Mouse (Mus musculus) myocyte (in vitro differentiated cells): ENCODE results near the gene Foxk1. TPM values are rescaled to one million over a fixed set of nuclear protein-coding genes. Genes with fewer than 3 reads are reported as not detected.

Experiments used
- H3K27me3 ChIP-seq: one replicate; pipeline ENCODE4 v1.6.1; 2011; ENCODE audit not compliant: control insufficient read depth, insufficient read depth, insufficient read length
- H3K36me3 ChIP-seq: one replicate; pipeline ENCODE4 v1.6.1; 2011; ENCODE audit not compliant: control insufficient read depth, insufficient read depth
- H3K4me2 ChIP-seq: one replicate; pipeline ENCODE4 v1.6.1; 2011; ENCODE audit warnings: low read depth, control low read depth
- H3K4me3 ChIP-seq: one replicate; pipeline ENCODE4 v1.5.1; 2011; ENCODE audit warnings: mild to moderate bottlenecking, control low read depth, moderate library complexity
- H3K79me2 ChIP-seq: one replicate; pipeline ENCODE4 v1.6.1; 2011; ENCODE audit not compliant: control insufficient read depth, insufficient read depth
- H3ac ChIP-seq: one replicate; pipeline ENCODE4 v1.6.1; 2011; ENCODE audit not compliant: control insufficient read depth, insufficient read length
- CEBPB ChIP-seq: IDR thresholded peaks from 2 replicates; pipeline ENCODE4 v1.6.1; 2011; ENCODE audit warnings: mild to moderate bottlenecking, moderate library complexity; ENCODE audit not compliant: poor library complexity, insufficient read depth, severe bottlenecking
- E2F4 ChIP-seq: IDR thresholded peaks from one replicate; pipeline ENCODE4 v1.6.1; 2011; ENCODE audit warnings: mild to moderate bottlenecking, control low read depth, moderate library complexity; ENCODE audit not compliant: insufficient read depth
- MAX ChIP-seq: IDR thresholded peaks from one replicate; pipeline ENCODE4 v1.6.1; 2011; ENCODE audit warnings: low read depth, mild to moderate bottlenecking, control low read depth
- MYOD1 ChIP-seq, 3 experiments: IDR thresholded peaks; one replicate each; pipeline ENCODE4 v1.6.1; 2011; ENCODE audit warnings: control low read depth in 2 of 3, low read depth in 2 of 3, mild to moderate bottlenecking in 2 of 3, moderate library complexity in 1 of 3; ENCODE audit not compliant: insufficient read length in 2 of 3, control insufficient read depth in 1 of 3
- MYOG ChIP-seq, 3 experiments: IDR thresholded peaks; one replicate each; pipeline ENCODE4 v1.6.1; 2011; ENCODE audit warnings: control low read depth in 2 of 3, low read depth in 2 of 3, mild to moderate bottlenecking in 2 of 3; ENCODE audit not compliant: insufficient read length in 2 of 3, control insufficient read depth in 1 of 3, insufficient read depth in 1 of 3
- POLR2A ChIP-seq: IDR thresholded peaks from one replicate; pipeline ENCODE4 v1.6.1; 2011; ENCODE audit warnings: low read depth, mild to moderate bottlenecking, control low read depth, moderate library complexity; ENCODE audit not compliant: insufficient read length
- POLR2AphosphoS2 ChIP-seq: IDR thresholded peaks from one replicate; pipeline ENCODE4 v1.6.1; 2011; ENCODE audit warnings: low read depth, control low read depth; ENCODE audit not compliant: insufficient read length
- REST ChIP-seq: IDR thresholded peaks from one replicate; pipeline ENCODE4 v1.6.1; 2011; ENCODE audit warnings: mild to moderate bottlenecking, control low read depth, moderate library complexity; ENCODE audit not compliant: insufficient read depth, insufficient read length
- SRF ChIP-seq: IDR thresholded peaks from one replicate; pipeline ENCODE4 v1.6.1; 2011; ENCODE audit warnings: low read depth; ENCODE audit not compliant: control insufficient read depth, insufficient read length
- TCF12 ChIP-seq: IDR thresholded peaks from one replicate; pipeline ENCODE4 v1.6.1; 2011; ENCODE audit warnings: mild to moderate bottlenecking, control low read depth; ENCODE audit not compliant: poor library complexity, insufficient read depth, severe bottlenecking
- TCF3 ChIP-seq: IDR thresholded peaks from one replicate; pipeline ENCODE4 v1.6.1; 2011; ENCODE audit warnings: low read depth, control low read depth; ENCODE audit not compliant: insufficient read length
- USF1 ChIP-seq: IDR thresholded peaks from one replicate; pipeline ENCODE4 v1.6.1; 2011; ENCODE audit warnings: low read depth, mild to moderate bottlenecking, control low read depth, moderate library complexity
- polyA plus RNA-seq: library from polyadenylated mRNA; unstranded; fragments of >200 nt; fragmentation: generic; extraction: Trizol; gene quantifications from one replicate; pipeline ENCODE4 v1.2.1, GENCODE M21; 2012; ENCODE audit warnings: missing spikeins

Foxk1 gene
- polyA plus RNA-seq = 10.4 TPM

DNA sequence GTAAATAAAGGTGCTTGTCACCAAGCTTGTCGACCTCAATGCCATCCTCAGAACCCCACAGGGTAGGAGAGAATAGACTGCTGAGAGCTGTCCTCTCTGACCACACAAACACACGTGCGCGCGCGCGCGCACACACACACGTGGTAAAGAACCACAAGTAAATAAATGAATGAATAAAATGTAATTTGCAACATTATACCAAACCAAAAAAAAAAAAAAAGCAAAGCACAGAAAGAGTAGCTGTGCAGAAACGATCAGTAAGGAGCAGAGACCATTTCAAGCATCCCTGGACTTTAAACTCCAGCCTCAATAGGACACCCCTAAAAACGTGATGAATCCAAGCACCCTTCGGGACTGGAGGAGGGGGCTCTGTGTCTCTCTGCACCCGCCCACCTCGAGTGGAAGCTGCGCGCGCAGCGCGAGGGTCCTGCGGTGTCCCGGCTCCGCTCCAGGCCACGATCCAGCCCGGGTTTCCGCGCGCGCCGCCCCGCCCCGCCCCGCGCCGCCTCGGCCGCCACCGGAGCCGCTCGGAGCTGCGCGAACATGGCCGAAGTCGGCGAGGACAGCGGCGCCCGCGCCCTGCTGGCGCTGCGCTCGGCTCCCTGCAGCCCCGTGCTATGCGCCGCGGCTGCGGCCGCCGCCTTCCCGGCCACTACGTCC is at the start of gene Foxk1:
Gene Foxk1 (plus strand): TSS at position 517 of the 660 bp plus-strand sequence.
- Histone ChIP-seq H3K36me3 (no peaks in the 10 kb centered on the region), H3K4me2 (peak within 1 kb of the TSS; percentile 100), H3K4me3 (peak within 1 kb of the TSS; percentile 77), H3K79me2 (peaks cover 34% of the 10 kb centered on the region), H3ac (peak within 1 kb of the TSS; percentile 91), H3K27me3 (no peaks in the 10 kb centered on the region)
- TF ChIP-seq POLR2A (peak; percentile 72), POLR2AphosphoS2 (peak; percentile 57), MYOD1 (IDR thresholded peaks at IDR 0.05; ENCODE audit: control insufficient read depth in 1 of 3, insufficient read length in 2 of 3, low read depth in 2 of 3) (peak in 1 of 3 experiments; percentile 19), MAX (no peak)

DNA sequence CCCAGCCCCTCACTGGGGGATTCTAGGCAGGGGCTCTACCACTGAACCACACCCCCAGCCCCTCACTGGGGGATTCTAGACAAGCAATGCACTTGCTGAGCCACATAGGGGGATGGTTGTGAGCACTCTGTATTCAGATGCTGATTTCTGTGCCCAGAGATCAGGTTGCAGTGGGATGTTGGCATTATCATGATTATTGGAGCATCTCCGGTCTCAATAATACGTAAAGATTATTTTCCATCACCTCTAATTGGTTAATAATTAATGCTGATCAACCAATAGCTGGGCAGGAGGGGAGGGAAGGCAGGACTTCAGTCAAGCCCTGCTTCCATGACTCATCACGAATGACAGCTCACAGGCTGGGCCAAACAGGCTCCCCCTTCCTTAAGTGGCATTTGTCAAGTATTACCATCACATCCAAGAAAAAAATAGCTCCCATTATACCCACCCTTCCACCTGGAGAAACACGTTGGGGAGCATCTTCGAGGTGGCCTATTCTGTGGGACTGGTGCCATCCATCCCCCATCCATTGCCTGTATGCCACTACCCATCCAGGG is 48.9 kb upstream of the Foxk1 start:
- no peak overlapping the region for H3K4me3 ChIP-seq
- H3K36me3 ChIP-seq = no peaks in the 10 kb centered on the region
- TF ChIP-seq SRF (no peak), MYOD1 (IDR thresholded peaks at IDR 0.05; ENCODE audit: control insufficient read depth in 1 of 3, insufficient read length in 2 of 3, low read depth in 2 of 3) (no peak), POLR2AphosphoS2 (no peak), TCF12 (no peak), TCF3 (no peak), CEBPB (no peak), E2F4 (no peak), REST (no peak), POLR2A (no peak), USF1 (no peak), MYOG (IDR thresholded peaks at IDR 0.05; ENCODE audit: control insufficient read depth in 1 of 3, insufficient read depth in 1 of 3, insufficient read length in 2 of 3, low read depth in 2 of 3) (no peak), MAX (no peak)
- H3K79me2 ChIP-seq = no peaks in the 10 kb centered on the region
- H3K4me2 ChIP-seq = no peak overlapping the region
- no peaks in the 10 kb centered on the region for H3K27me3 ChIP-seq
- H3ac ChIP-seq = no peak overlapping the region

DNA sequence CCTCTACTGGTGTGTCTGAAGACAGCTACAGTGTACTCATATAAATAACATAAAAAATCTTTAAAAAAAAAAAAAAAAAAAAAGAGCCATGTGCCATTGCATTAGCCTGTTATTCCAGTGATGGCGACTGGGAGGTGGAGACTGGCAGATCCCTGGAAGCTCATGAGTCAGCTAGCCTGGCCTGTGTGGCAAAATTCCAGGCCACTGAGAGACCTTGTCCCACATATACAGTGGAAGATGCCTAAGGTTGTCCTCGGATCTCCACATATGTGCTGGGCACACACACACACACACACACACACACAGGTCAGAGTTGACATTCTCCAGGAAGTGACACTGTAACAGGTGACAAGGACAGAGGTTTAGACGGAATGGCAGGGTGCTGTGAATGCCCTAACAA is 46.2 kb upstream of the Foxk1 start:
- TF ChIP-seq USF1 = no peak
- TF ChIP-seq MAX = no peak
- no peak for TF ChIP-seq TCF12

DNA sequence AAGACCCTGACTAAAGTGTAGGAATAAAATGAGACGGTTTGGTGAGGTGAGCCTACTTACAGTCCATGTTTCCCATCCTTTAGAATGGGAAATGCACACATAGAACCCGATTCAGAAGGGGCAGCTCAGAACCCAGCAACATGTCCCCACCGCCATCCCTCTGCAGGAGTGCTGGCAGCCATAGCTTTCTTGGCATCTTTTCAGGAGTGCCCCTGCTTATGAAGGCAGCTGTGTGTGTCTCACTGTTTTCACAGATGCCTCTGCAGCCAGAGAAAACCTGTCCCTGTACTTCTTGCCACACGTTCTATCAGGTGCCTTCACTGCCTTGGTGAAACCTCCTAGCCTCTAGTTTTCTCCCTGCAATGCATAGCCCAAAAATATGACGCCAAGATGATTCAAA is 40.1 kb upstream of the Foxk1 start:
- no peak overlapping the region for H3K4me3 ChIP-seq
- no peak overlapping the region for H3ac ChIP-seq
- no peak overlapping the region for H3K4me2 ChIP-seq
- H3K27me3 ChIP-seq = peaks cover 22% of the 10 kb centered on the region
- TF ChIP-seq MYOD1 (IDR thresholded peaks at IDR 0.05; ENCODE audit: control insufficient read depth in 1 of 3, insufficient read length in 2 of 3, low read depth in 2 of 3) = no peak
- no peaks in the 10 kb centered on the region for H3K36me3 ChIP-seq
- H3K79me2 ChIP-seq = no peaks in the 10 kb centered on the region

More for the DNA sequence above, 46.2 kb upstream of the Foxk1 start:
- Histone ChIP-seq H3K27me3 (peaks cover 10% of the 10 kb centered on the region), H3K4me2 (no peak overlapping the region), H3K4me3 (no peak overlapping the region), H3K79me2 (no peaks in the 10 kb centered on the region), H3K36me3 (no peaks in the 10 kb centered on the region), H3ac (no peak overlapping the region)

DNA sequence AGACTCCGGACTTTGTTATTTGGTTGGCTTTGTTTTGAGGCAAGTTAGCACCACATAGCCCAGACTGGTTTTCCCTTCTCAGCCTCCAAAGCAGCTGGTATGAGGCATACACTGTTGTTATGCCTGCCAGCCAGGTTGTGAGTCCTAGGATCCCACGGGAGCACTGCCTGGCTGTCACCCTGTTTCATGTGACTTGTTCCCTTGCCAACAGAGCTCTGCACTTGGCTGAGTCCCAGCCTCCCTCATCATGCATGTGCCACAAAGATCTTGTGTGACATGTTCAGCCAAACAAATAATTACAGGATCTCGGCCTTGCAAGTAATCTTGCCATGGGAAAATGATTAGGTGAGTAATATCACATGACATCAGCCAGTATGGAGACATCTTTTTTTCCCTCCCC is 38.4 kb upstream of the Foxk1 start:
- no peaks in the 10 kb centered on the region for H3K79me2 ChIP-seq
- peaks cover 22% of the 10 kb centered on the region for H3K27me3 ChIP-seq
- no peak overlapping the region for H3K4me3 ChIP-seq
- H3K4me2 ChIP-seq = no peak overlapping the region
- no peak overlapping the region for H3ac ChIP-seq
- TF ChIP-seq USF1 (no peak), TCF3 (no peak), MAX (no peak), MYOD1 (IDR thresholded peaks at IDR 0.05; ENCODE audit: control insufficient read depth in 1 of 3, insufficient read length in 2 of 3, low read depth in 2 of 3) (no peak), REST (no peak), TCF12 (no peak), CEBPB (no peak), MYOG (IDR thresholded peaks at IDR 0.05; ENCODE audit: control insufficient read depth in 1 of 3, insufficient read depth in 1 of 3, insufficient read length in 2 of 3, low read depth in 2 of 3) (no peak), E2F4 (no peak), POLR2AphosphoS2 (no peak), SRF (no peak), POLR2A (no peak)
- H3K36me3 ChIP-seq = no peaks in the 10 kb centered on the region
